Mouse (Mus musculus) neural tube, embryonic 11.5 days (tissue): Measurements from ENCODE around the gene Spesp1. TPM values are rescaled to one million over a fixed set of nuclear protein-coding genes. Genes with fewer than 3 reads are reported as not detected.

Experiments used
- ATAC-seq: fragments of 200-750 bp; cut with Nextera tagmentation; 2 replicates; pipeline ENCODE4 v1.8.0; 2017; ENCODE audit warnings: moderate number of reproducible peaks, mild to moderate bottlenecking, moderate TSS enrichment, moderate library complexity; ENCODE audit not compliant: insufficient read depth, low FRiP score, low TSS enrichment
- DNase-seq: peaks from one replicate; pipeline ENCODE4 v3.0.0-alpha.2; 2015; ENCODE audit warnings: low spot score
- H3K27ac ChIP-seq: fragments of 300-500 bp; sonication (generic); 2 replicates; pipeline ENCODE4 v1.5.1; 2014; ENCODE audit warnings: low read depth, mild to moderate bottlenecking, low read length
- H3K27me3 ChIP-seq: fragments of 300-500 bp; sonication (generic); 2 replicates; pipeline ENCODE4 v1.6.1; 2014; ENCODE audit warnings: mild to moderate bottlenecking, low read length, mixed read lengths; ENCODE audit not compliant: control insufficient read depth, insufficient read depth
- H3K36me3 ChIP-seq: fragments of 300-500 bp; sonication (generic); 2 replicates; pipeline ENCODE4 v1.6.1; 2014; ENCODE audit warnings: mild to moderate bottlenecking, low read length, moderate library complexity, mixed read lengths; ENCODE audit not compliant: control insufficient read depth, insufficient read depth
- H3K4me1 ChIP-seq: fragments of 300-500 bp; sonication (generic); 2 replicates; pipeline ENCODE4 v1.6.1; 2014; ENCODE audit warnings: low read length, mixed read lengths; ENCODE audit not compliant: control insufficient read depth, insufficient read depth
- H3K4me2 ChIP-seq: fragments of 300-500 bp; sonication (generic); 2 replicates; pipeline ENCODE4 v1.6.1; 2014; ENCODE audit warnings: low read depth, mild to moderate bottlenecking, moderate library complexity
- H3K4me3 ChIP-seq: fragments of 300-500 bp; sonication (generic); 2 replicates; pipeline ENCODE4 v1.5.1; 2014; ENCODE audit warnings: low read depth, low read length
- H3K9ac ChIP-seq: fragments of 300-500 bp; sonication (generic); 2 replicates; pipeline ENCODE4 v1.6.1; 2014; ENCODE audit warnings: mild to moderate bottlenecking, low read length
- H3K9me3 ChIP-seq: fragments of 300-500 bp; sonication (generic); 2 replicates; pipeline ENCODE4 v1.6.1; 2016; ENCODE audit warnings: low read length; ENCODE audit not compliant: control insufficient read depth
- WGBS: fragments of 180-500 bp; shearing (Covaris S2); extraction: QIAGEN DNeasy Blood & Tissue Kit; methylation state at CpG from one replicate; pipeline ENCODE4 v1.1.7; 2014; 5-methylcytosine and 5-hydroxymethylcytosine counted together
- microRNA-seq: library from miRNA; unstranded; fragments of <30 nt; microRNA quantifications from one replicate; pipeline ENCODE4, GENCODE M21; 2016
- polyA plus RNA-seq: library from polyadenylated mRNA; unstranded; fragments of >200 nt; fragmentation: Nextera tagmentation; extraction: Ambion mirVana; gene quantifications from 2 replicates; pipeline ENCODE4 v1.2.1, GENCODE M21; 2014

Gene Spesp1
- polyA plus RNA-seq, 1 experiment from 2014 or later, result not detected

- ATAC-seq (peak; percentile 45; the same call in 1 of the 2 replicates), DNase-seq (peak; percentile 36)
- Histone ChIP-seq H3K4me3 (no peak overlapping the region), H3K27ac (0 out of 2 replicates have a peak overlapping the region, but pooled peaks have one; percentile 8), H3K36me3 (no peaks in the 10 kb centered on the region), H3K27me3 (no peaks in the 10 kb centered on the region), H3K4me2 (no peak overlapping the region), H3K9me3 (no peaks in the 10 kb centered on the region), H3K9ac (0 out of 2 replicates have a peak overlapping the region, but pooled peaks have one; percentile 10), H3K4me1 (peaks cover 12% of the 10 kb centered on the region)
- 36% methylated on average over 9 of the region's 9 CpGs for WGBS
Measured at GRCm38 (mm10) chr9:62237381-62237980, 44.5 kb downstream of the Spesp1 start.

GRCm38 (mm10) chr9:62235501-62235900, 46.5 kb downstream of the Spesp1 start:
- Histone ChIP-seq H3K27me3 (no peaks in the 10 kb centered on the region), H3K9ac (no peak overlapping the region), H3K4me1 (peaks cover 12% of the 10 kb centered on the region), H3K36me3 (no peaks in the 10 kb centered on the region), H3K27ac (no peak overlapping the region), H3K9me3 (no peaks in the 10 kb centered on the region), H3K4me2 (no peak overlapping the region), H3K4me3 (no peak overlapping the region)
- 83% methylated on average over 2 of the region's 2 CpGs for WGBS
- no peak for ATAC-seq
- DNase-seq, result no peak

- H3K4me1 ChIP-seq, result peaks cover 7% of the 10 kb centered on the region
- H3K36me3 ChIP-seq, result no peaks in the 10 kb centered on the region
- no peak overlapping the region for H3K9ac ChIP-seq
- ATAC-seq (no peak), DNase-seq (no peak)
- H3K27ac ChIP-seq, result no peak overlapping the region
- H3K4me2 ChIP-seq, result no peak overlapping the region
- no peaks in the 10 kb centered on the region for H3K9me3 ChIP-seq
- 21% methylated on average over 1 of the region's 1 CpGs for WGBS
- H3K27me3 ChIP-seq, result no peaks in the 10 kb centered on the region
- H3K4me3 ChIP-seq, result no peak overlapping the region
Measured at GRCm38 (mm10) chr9:62232649-62233048, 49.4 kb downstream of the Spesp1 start.

- no peaks in the 10 kb centered on the region for H3K9me3 ChIP-seq
- H3K27me3 ChIP-seq, result no peaks in the 10 kb centered on the region
- no peaks in the 10 kb centered on the region for H3K4me1 ChIP-seq
- no peak for DNase-seq
- H3K27ac ChIP-seq, result no peak overlapping the region
- no peak overlapping the region for H3K9ac ChIP-seq
- WGBS, result 84% methylated on average over 3 of the region's 3 CpGs
- no peak for ATAC-seq
- no peak overlapping the region for H3K4me2 ChIP-seq
- no peaks in the 10 kb centered on the region for H3K36me3 ChIP-seq
- H3K4me3 ChIP-seq, result no peak overlapping the region
Measured at GRCm38 (mm10) chr9:62231046-62231445, 51.0 kb downstream of the Spesp1 start.

GRCm38 (mm10) chr9:62229985-62230384, 52.0 kb downstream of the Spesp1 start:
- Histone ChIP-seq H3K27me3 (no peaks in the 10 kb centered on the region), H3K9ac (no peak overlapping the region), H3K9me3 (no peaks in the 10 kb centered on the region), H3K4me2 (no peak overlapping the region), H3K4me3 (no peak overlapping the region), H3K27ac (no peak overlapping the region), H3K4me1 (no peaks in the 10 kb centered on the region), H3K36me3 (no peaks in the 10 kb centered on the region)
- ATAC-seq, result no peak
- whole genome bisulfite sequencing, result 88% methylated on average over 2 of the region's 2 CpGs
- no peak for DNase-seq

GRCm38 (mm10) chr9:62222481-62222880, 59.5 kb downstream of the Spesp1 start:
- Histone ChIP-seq H3K36me3 (no peaks in the 10 kb centered on the region), H3K4me2 (no peak overlapping the region), H3K4me1 (peaks cover 6% of the 10 kb centered on the region), H3K9me3 (no peaks in the 10 kb centered on the region), H3K9ac (no peak overlapping the region), H3K27me3 (no peaks in the 10 kb centered on the region), H3K27ac (no peak overlapping the region), H3K4me3 (no peak overlapping the region)
- WGBS, result 10% methylated on average over 10 of the region's 10 CpGs
- DNase-seq, result peak; percentile 58
- no peak for ATAC-seq

GRCm38 (mm10) chr9:62222029-62222428, 60.0 kb downstream of the Spesp1 start:
- ATAC-seq, result no peak
- H3K27ac ChIP-seq, result no peak overlapping the region
- peak; percentile 3 for DNase-seq
- H3K36me3 ChIP-seq, result no peaks in the 10 kb centered on the region
- H3K4me2 ChIP-seq, result no peak overlapping the region
- 80% methylated on average over 2 of the region's 2 CpGs for WGBS
- H3K9me3 ChIP-seq, result no peaks in the 10 kb centered on the region
- H3K4me1 ChIP-seq, result peaks cover 6% of the 10 kb centered on the region
- H3K27me3 ChIP-seq, result no peaks in the 10 kb centered on the region
- no peak overlapping the region for H3K4me3 ChIP-seq
- H3K9ac ChIP-seq, result no peak overlapping the region

Small RNA genes within 50 kb of the gene (microRNA-seq; reads per million reads assigned to microRNA genes)
- gene Gm25603, result not detected

Other genes with a start within 250 kb of the Spesp1 start
- 24.6 and 28.1 TPM in 2 replicates for gene Glce, start 159.6 kb downstream of the Spesp1 start, polyA plus RNA-seq
- 125 and 138 TPM in 2 replicates for gene Anp32a, start 59.1 kb upstream of the Spesp1 start, polyA plus RNA-seq